Mouse (Mus musculus): Measurements from ENCODE around the gene Ankrd40.
A peak's percentile ranks its signal among the peaks of the same experiment; 100 is the strongest.

Gene Ankrd40

DNA sequence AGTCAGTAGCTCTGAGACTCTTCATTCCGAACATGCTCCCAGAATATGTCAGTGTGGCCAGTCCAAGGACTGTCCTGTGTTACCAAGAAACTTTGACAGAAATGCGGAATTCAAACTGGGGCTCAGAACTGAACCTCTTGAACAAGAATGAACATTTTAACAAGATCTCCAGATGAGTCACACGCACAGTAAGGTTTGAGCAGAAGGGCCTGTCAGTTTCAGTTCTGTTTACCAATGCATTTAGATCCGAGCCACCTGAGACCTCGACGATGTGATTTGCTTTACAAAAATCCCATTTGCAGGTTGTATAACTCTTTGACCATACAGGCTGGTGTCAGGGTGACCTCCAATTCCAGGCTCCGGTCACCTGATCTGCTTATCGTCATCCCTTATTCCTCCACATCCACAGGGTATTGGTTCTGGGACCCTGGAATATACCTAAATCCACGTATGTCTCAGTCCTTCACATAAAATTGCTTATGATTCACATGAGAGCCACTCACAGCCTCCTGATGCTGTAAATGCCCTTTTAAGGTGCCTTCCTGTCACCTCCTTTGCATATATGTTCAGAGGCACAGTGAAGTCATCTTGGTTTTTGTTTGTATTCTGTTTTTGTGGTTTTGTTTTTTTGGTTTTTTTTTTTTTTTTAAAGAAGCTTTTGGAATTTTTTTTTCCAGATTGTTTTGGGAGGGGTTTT lies 27.9 kb downstream of the Ankrd40 start:
- no peak for DNase-seq

DNA sequence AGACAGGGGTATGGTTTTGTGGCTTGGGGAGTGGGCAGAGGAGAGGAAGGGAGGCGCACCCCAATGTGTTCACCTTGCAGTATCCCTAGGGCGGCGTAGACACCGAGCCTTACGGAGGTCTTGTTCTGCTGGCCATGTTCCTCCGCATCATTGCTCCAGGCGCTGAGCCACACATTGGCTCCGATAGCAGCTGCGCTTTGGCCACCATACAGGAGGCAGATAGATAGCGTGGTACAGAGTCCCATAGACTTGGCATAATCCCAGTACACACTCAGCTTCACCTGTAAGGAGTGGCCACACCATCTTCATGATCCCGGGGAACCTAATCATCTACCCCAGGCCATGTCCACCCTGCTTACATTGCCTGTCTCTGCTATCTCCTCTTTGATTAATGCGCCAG lies 31.4 kb downstream of the Ankrd40 start:
- DNase-seq, result peak in 1 of 2 experiments; percentile 31

DNA sequence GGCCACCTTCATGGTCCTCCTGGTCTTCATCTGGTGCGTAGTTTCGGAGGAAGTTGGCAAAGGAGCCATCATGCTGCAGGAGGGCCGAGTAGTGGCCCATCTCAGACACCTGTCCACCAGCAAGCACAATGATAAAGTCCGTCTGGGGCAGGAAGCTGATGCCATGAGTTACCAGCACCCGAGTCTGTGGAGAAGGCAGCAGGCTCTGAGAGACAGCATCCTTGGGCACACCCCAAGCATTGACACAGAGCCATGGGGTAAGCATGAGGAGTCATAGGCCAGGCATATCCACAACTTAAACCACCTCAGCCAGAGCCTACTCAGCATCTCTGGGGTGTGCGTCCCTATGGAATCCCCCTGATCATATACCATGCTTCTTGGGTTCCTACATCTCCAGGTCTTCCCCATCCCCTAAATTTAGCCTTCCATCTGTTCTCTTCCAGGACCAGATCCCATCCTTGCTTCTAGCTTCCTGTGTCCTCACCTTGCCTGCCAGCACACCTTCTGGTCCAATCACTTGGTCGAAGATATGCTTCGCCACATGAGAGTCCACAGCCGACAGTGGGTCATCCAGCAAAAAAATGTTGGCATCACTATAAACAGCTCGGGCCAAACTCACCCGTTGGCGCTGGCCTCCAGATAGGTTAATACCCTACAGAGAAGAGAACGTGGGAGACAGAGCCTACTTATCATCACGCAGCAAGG lies 33.5 kb downstream of the Ankrd40 start:
- DNase-seq, result no peak

DNA sequence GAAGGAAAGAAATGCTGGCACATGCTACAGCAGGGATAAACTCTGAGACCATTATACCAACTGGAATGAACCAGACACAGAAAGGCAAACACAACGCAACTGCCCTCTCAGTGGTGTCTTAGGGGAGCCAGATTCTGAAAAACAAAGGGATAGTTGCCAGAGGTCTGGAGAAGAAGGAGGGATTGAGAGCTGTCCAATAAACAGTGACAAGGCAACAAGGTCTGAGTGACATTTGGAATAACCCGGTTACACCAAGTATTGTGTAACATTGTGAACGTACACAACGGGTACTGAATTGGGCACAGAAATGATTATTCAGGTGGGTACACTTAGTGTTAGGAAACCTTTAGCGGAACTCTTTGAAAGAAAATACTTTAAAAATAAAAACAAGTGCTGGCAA lies 34.3 kb downstream of the Ankrd40 start:
- no peak for DNase-seq

DNA sequence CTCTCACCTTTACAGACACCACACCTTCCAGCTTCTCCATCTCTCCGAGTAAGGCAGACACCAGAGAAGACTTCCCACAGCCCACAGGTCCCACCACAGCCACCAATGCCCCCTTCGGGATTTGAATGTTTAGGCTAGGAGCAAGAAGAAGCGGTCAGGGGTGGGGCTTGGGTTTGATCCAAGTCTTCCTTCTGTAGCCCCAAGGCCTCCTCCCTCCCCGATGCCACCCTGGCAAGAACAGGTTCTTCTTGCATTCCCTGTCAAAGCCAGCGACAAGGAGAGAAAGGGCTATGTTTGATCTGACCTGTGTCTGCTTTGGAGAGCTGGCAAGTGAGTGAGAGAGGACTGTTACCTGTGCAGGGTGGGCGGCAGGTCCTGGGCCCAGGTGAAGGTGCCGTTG lies 35.9 kb downstream of the Ankrd40 start:
- DNase-seq, result peak in 1 of 2 experiments; percentile 22

DNA sequence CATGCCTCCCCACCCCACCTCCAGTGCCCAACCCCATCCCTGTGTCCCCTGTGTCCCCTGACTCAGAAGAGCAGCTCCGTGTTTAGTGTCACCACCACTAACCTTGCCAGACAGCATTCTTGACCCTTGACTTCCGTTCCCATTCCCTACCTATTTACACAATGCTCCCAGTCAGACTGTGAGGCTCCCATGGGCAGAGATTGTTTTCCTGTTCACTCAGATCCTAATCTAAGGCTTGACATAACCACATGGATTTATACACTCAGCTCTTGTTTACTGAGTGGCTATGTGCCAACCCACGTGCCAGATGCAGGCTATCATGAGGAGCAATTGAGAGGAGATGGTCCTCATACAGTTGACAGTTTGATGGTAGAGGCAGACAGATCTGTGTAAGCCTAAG lies 37.5 kb downstream of the Ankrd40 start:
- no peak for DNase-seq

DNA sequence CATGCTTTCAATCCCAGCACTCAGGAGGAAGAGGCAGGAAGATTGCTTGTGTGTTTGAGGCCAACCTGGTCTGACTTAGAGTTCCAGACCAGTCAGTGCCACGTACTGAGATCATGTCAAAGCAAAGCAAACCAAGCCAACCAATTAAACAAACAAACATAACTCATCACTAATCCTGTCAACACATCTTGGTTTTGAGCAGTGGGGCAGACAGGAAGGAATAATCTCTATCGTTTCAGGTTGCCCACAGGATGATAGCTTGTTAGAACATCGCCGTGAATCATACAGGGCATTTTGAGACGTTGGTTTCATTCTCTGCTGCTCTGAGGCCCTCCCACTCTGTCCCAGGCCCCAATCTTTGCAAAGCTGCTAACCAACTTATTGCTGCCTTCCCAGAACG lies 42.2 kb downstream of the Ankrd40 start:
- no peak for DNase-seq

DNA sequence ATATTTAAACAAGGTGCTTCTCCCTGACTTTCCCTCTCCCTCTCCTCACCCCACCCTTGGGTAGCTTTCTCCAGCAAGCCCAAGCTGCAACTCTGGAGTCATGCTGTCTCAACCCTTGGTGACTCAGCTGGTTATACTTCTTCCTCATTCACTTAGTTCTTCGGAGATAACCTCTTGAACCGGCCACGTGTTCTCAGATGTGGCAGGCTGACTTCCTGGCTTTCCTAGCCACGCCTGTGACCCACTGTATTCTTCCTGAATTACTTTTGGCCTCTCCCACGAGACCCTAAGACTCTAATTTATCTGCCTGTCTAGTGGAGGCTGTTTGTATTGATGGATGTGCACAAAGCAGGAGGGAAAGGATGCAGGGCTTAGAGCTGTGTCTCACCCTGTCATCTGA lies 43.0 kb downstream of the Ankrd40 start:
- DNase-seq, result peak in 1 of 2 experiments; percentile 13

DNA sequence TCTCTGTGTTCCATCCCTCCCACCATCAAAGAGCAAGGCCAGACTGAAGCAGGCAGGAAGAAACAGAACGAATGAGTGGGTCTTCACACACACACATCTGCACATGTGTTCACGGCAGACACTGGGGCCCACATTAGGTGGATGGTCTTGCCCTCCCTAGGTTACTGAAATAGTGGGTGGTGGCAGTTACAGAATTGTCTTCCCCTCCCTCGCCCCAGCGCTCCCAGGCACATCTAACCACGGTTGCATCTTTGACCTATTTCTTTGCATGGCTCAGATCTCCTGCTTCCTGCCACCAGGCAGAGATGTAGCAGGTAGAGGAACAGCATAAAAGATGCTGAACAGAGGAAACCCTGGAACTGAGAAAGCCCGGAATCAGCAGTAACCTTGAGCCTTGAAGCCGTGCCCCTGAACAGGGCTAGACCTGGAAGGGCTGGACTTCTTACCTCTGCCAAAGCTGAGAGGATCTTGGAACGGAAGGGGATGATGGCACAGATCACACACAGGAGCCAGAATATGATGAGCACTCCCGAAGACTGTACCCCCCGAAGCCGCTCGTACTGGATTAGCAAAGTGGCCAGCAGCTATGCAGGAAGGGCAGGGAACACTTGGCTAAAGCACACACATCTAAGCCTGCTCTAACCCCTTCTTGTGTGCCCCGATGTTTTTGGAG lies 46.6 kb downstream of the Ankrd40 start:
- no peak for DNase-seq

DNA sequence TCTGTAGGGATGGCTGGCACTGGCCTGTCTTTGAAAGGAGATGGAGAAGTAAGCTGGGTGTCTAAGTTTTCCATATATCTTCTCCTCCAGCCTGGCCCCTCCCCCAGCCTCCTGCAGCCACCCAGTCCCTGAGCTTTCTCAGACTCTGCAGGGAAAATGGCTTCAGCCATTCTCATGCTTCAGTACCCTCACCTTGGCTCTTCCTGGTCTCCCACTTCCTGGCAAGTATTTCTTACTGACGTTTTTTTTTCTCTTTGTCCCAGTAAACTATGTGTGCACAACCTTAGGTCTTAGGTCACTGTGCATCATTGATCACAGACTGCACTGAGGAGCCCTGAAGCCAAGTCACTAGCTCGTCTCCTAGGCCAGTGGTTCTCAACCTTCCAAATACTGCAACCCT lies 51.3 kb downstream of the Ankrd40 start:
- DNase-seq, result peak; percentile 27 to 56

DNA sequence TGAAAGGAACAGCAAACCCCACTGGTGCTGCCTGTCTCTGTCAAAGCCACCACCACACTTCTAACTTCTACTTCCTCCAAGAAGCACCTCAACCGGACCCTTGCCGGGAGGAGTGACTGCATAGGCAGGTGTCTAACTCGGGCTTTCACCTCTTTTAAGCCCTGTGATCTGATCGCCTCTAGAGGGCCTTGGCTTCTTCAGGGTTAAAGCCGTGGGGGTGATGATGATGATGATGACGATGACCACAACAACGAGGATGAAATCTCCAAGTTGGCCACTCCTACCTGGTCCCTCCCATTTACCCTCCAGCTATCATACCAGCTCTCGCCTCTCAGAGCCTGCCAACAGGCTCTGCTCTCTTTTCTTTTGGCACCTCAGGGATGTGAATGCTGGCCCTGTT lies 51.9 kb downstream of the Ankrd40 start:
- DNase-seq, result no peak

DNA sequence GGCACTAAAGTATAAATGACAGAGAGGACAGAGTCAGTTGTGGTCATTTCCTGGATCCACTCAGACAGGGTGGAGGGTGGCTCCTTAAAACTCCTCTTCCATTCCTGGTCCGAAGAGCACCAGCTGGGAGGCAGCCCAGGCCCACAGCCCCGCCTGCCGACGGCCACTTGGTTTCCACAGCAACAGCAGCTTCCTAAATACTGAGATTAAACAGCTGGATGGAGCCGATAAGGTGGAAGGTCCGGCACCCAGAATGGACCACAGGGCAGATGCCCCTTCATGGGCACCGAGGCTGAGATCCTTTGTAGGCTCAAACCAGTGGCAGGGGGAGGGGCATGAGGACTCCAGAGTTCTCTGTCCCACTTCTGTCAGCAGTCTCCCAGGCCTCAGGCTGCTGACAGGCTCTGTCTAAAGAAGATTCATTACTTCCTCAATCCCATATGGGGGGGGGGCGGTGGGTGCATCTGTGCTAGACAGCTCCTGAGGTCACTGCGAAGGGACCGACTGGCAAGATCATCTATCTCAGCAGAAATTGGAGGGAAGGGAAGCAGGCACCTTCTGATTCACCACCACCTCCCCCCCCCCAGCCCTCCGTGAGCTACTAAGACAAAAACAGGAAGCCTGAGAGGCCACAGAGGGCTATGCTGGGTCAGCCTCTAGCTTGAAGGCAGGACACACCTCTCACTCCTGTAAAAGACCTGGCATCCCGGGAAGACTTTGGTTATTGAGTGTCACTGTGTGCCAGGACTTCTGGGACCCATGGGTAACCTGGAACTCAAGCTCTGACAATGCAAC lies 58.4 kb downstream of the Ankrd40 start:
- DNase-seq, result peak; percentile 66 to 77

DNA sequence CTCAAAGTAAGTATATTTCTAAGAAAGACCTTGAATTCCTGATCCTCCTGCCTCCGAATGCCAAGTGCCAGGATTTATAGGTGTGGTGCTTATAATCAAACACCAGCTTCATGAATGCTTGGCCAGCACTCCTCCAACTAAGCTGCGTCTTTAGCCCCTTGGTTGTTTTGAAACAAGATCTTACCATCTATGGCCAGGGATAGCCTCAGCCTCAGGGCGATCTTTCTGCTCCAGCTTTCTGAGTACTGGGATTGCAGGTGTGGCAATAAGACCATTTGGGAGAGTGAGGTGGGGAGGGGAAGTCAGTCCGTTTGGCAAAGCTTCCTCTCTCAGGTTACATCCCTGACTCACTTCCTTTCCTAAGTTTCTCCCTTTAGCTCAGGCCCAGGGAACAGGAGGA lies 60.0 kb downstream of the Ankrd40 start:
- no peak for DNase-seq

DNA sequence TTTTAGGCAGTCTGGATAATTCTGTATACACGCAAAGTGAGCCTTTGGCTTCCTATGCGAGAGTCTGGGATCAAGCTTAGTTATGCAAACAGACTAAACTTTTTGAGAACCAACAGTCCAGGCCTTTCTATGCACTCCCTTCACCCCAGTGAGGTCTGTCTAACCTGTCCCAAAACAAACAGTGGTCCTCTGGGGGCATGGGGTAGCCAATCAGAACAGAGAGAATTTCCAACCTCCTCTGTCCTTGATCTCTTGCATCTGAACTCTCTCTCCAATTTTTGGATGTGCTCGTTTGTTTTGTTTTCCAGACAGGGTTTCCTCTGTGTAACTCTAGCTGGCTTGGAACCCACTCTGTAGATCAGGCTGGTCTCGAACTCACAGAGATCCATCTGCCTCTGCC lies 61.2 kb downstream of the Ankrd40 start:
- DNase-seq, result no peak

DNA sequence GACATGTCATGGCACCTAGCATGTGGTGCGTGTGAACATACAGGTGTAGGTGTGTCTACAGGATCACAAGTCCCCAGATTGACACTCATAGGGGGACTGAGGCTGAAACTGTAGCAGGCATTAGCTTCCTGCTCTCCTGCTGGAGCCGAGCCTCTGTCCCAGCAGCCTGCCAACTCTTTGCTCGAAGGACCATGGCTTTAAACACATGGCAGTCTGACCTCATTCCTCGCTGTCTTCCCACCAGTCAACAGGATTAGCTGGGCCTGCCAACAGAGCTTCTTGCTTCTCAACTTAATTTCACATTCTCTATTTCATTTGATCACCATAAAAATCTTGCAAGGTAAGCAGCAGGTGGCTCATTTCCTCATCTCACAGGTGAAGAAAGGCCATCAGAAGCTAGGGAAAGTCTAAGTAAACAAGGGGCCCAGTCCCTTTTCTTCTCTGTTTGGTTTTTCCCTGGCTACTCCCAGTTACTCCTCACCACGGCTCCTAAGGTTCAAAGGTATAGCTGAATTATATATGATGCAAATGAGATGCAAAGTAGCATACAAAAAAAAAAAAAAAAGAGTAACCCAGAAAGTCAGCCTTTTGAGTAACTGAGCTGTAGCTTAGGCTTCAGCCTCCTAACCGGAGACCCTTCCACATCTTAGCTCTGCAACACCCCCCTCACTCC lies 62.1 kb downstream of the Ankrd40 start:
- no peak for DNase-seq

DNA sequence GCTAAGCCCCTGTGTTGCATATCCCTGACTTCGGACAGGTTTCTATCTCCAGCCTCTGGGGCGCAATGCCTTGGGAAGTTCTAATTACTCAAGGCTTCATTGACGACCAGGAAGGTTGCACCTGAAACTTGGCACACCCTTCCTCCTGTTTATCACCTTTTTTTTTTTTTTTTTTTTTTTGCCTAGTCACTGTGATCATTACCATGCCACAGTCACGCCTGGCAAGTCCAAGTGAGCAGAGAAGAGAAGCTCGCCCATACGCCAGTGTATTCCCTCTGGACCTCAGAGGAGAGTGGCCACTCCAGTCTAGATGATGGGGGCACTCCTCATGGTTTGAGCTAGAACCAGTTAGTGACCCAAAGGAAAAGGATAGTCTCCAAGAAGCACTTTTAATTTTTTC lies 63.0 kb downstream of the Ankrd40 start:
- no peak for DNase-seq

All from kidney, postnatal 25 days (tissue).